Mouse (Mus musculus) limb, embryonic 13.5 days (tissue): ENCODE measurements at regions not wholly inside any gene's neighbourhood (a gene's known extent, or its start where the extent isn't known, plus 50 kb on each side); places are given as distances from the start of the nearest gene placed in this dataset.

Experiments
- ATAC-seq: fragments of 200-750 bp; cut with Nextera tagmentation; 2 replicates; pipeline ENCODE4 v1.8.0; 2017; ENCODE audit warnings: low read depth, moderate number of reproducible peaks, moderate TSS enrichment; ENCODE audit not compliant: low FRiP score
- H3K27ac ChIP-seq: fragments of 300-500 bp; sonication (generic); 2 replicates; pipeline ENCODE4 v1.5.1; 2015; ENCODE audit warnings: inconsistent platforms, mild to moderate bottlenecking, moderate library complexity
- H3K27me3 ChIP-seq: fragments of 300-500 bp; sonication (generic); 2 replicates; pipeline ENCODE4 v1.6.1; 2015; ENCODE audit warnings: mild to moderate bottlenecking, inconsistent platforms
- H3K36me3 ChIP-seq: fragments of 300-500 bp; sonication (generic); 2 replicates; pipeline ENCODE4 v1.6.1; 2015; ENCODE audit warnings: inconsistent platforms, mild to moderate bottlenecking, moderate library complexity
- H3K4me1 ChIP-seq: fragments of 300-500 bp; sonication (generic); 2 replicates; pipeline ENCODE4 v1.6.1; 2015; ENCODE audit warnings: inconsistent platforms
- H3K4me2 ChIP-seq: fragments of 300-500 bp; sonication (generic); replicated peaks from 2 replicates; pipeline ENCODE4 v1.6.1; 2015; ENCODE audit warnings: inconsistent platforms, mild to moderate bottlenecking, moderate library complexity
- H3K4me3 ChIP-seq: fragments of 300-500 bp; sonication (generic); 2 replicates; pipeline ENCODE4 v1.5.1; 2015; ENCODE audit warnings: moderate library complexity, mild to moderate bottlenecking, inconsistent platforms
- H3K9ac ChIP-seq: fragments of 300-500 bp; sonication (generic); 2 replicates; pipeline ENCODE4 v1.6.1; 2015; ENCODE audit warnings: mild to moderate bottlenecking, inconsistent platforms
- H3K9me3 ChIP-seq: fragments of 300-500 bp; sonication (generic); 2 replicates; pipeline ENCODE4 v1.6.1; 2016; ENCODE audit warnings: inconsistent platforms
- WGBS: fragments of 180-500 bp; shearing (Covaris S2); methylation state at CpG from one replicate; pipeline ENCODE4 v1.1.7; 2015; 5-methylcytosine and 5-hydroxymethylcytosine counted together

- Histone ChIP-seq H3K27ac (no peak overlapping the region), H3K4me2 (no peak overlapping the region), H3K4me1 (no peaks in the 10 kb centered on the region), H3K27me3 (no peaks in the 10 kb centered on the region), H3K9me3 (no peaks in the 10 kb centered on the region), H3K9ac (no peak overlapping the region), H3K4me3 (no peak overlapping the region), H3K36me3 (no peaks in the 10 kb centered on the region)
- WGBS, result 62% methylated on average over 1 of the region's 1 CpGs
- ATAC-seq, result no peak
Observed at GRCm38 (mm10) chr10:16527693-16528092, 1195.3 kb upstream of the Cited2 start.

- 54% methylated on average over 3 of the region's 3 CpGs for WGBS
- Histone ChIP-seq H3K36me3 (no peaks in the 10 kb centered on the region), H3K9ac (no peak overlapping the region), H3K4me2 (no peak overlapping the region), H3K9me3 (no peaks in the 10 kb centered on the region), H3K27me3 (no peaks in the 10 kb centered on the region), H3K4me3 (no peak overlapping the region), H3K27ac (no peak overlapping the region), H3K4me1 (no peaks in the 10 kb centered on the region)
- ATAC-seq, result no peak
Observed at GRCm38 (mm10) chr10:16537660-16538059, 1185.4 kb upstream of the Cited2 start.

GRCm38 (mm10) chr10:16538379-16538778 is 1184.6 kb upstream of the Cited2 start:
- H3K9ac ChIP-seq, result no peak overlapping the region
- H3K36me3 ChIP-seq, result no peaks in the 10 kb centered on the region
- H3K27ac ChIP-seq, result no peak overlapping the region
- no peaks in the 10 kb centered on the region for H3K27me3 ChIP-seq
- no peak overlapping the region for H3K4me3 ChIP-seq
- no peak overlapping the region for H3K4me2 ChIP-seq
- no peaks in the 10 kb centered on the region for H3K4me1 ChIP-seq
- 52% methylated on average over 1 of the region's 1 CpGs for WGBS
- ATAC-seq, result no peak
- H3K9me3 ChIP-seq, result no peaks in the 10 kb centered on the region

- Histone ChIP-seq H3K4me1 (peaks cover 11% of the 10 kb centered on the region), H3K4me3 (no peak overlapping the region), H3K27me3 (no peaks in the 10 kb centered on the region), H3K36me3 (no peaks in the 10 kb centered on the region), H3K9ac (no peak overlapping the region), H3K27ac (no peak overlapping the region; the same call in 1 of the 2 replicates), H3K9me3 (no peaks in the 10 kb centered on the region), H3K4me2 (no peak overlapping the region)
- ATAC-seq, result peak; percentile 75
- WGBS, result 3% methylated on average over 1 of the region's 1 CpGs
Observed at GRCm38 (mm10) chr10:16545445-16545844, 1177.6 kb upstream of the Cited2 start.

- Histone ChIP-seq H3K4me1 (no peaks in the 10 kb centered on the region), H3K27ac (no peak overlapping the region), H3K4me3 (no peak overlapping the region), H3K9me3 (no peaks in the 10 kb centered on the region), H3K36me3 (no peaks in the 10 kb centered on the region), H3K4me2 (no peak overlapping the region), H3K27me3 (no peaks in the 10 kb centered on the region), H3K9ac (no peak overlapping the region)
- 39% methylated on average over 3 of the region's 3 CpGs for WGBS
- ATAC-seq, result 0 out of 2 replicates have a peak, but pooled peaks have one; percentile 40
Observed at GRCm38 (mm10) chr10:16552861-16553635, 1170.0 kb upstream of the Cited2 start.

- Histone ChIP-seq H3K36me3 (no peaks in the 10 kb centered on the region), H3K4me3 (no peak overlapping the region), H3K4me1 (no peaks in the 10 kb centered on the region), H3K9me3 (no peaks in the 10 kb centered on the region), H3K27ac (no peak overlapping the region), H3K9ac (no peak overlapping the region), H3K27me3 (no peaks in the 10 kb centered on the region), H3K4me2 (no peak overlapping the region)
- ATAC-seq, result no peak
- WGBS, result 57% methylated on average over 1 of the region's 1 CpGs
Observed at GRCm38 (mm10) chr10:16574568-16574967, 1148.5 kb upstream of the Cited2 start.

- no peaks in the 10 kb centered on the region for H3K4me1 ChIP-seq
- H3K9me3 ChIP-seq, result no peaks in the 10 kb centered on the region
- ATAC-seq, result no peak
- H3K36me3 ChIP-seq, result no peaks in the 10 kb centered on the region
- WGBS, result 82% methylated on average over 4 of the region's 4 CpGs
- no peak overlapping the region for H3K4me2 ChIP-seq
- H3K9ac ChIP-seq, result no peak overlapping the region
- H3K27me3 ChIP-seq, result no peaks in the 10 kb centered on the region
- H3K27ac ChIP-seq, result no peak overlapping the region
- no peak overlapping the region for H3K4me3 ChIP-seq
Observed at GRCm38 (mm10) chr10:16578554-16579078, 1144.4 kb upstream of the Cited2 start.

GRCm38 (mm10) chr10:16580200-16580599 is 1142.8 kb upstream of the Cited2 start:
- no peak overlapping the region for H3K4me2 ChIP-seq
- no peak for ATAC-seq

GRCm38 (mm10) chr10:16588833-16589232 is 1134.2 kb upstream of the Cited2 start:
- H3K4me1 ChIP-seq, result no peaks in the 10 kb centered on the region
- no peak overlapping the region for H3K4me3 ChIP-seq
- 65% methylated on average over 2 of the region's 2 CpGs for WGBS
- H3K9ac ChIP-seq, result no peak overlapping the region
- no peaks in the 10 kb centered on the region for H3K9me3 ChIP-seq
- ATAC-seq, result no peak
- no peak overlapping the region for H3K27ac ChIP-seq
- H3K4me2 ChIP-seq, result no peak overlapping the region
- H3K27me3 ChIP-seq, result no peaks in the 10 kb centered on the region
- no peaks in the 10 kb centered on the region for H3K36me3 ChIP-seq

More at GRCm38 (mm10) chr10:16580200-16580599, 1142.8 kb upstream of the Cited2 start:
- 87% methylated on average over 3 of the region's 3 CpGs for WGBS
- Histone ChIP-seq H3K36me3 (no peaks in the 10 kb centered on the region), H3K4me1 (no peaks in the 10 kb centered on the region), H3K9me3 (no peaks in the 10 kb centered on the region), H3K27ac (no peak overlapping the region), H3K9ac (no peak overlapping the region), H3K27me3 (no peaks in the 10 kb centered on the region), H3K4me3 (no peak overlapping the region)

GRCm38 (mm10) chr10:16589399-16589798 is 1133.6 kb upstream of the Cited2 start:
- H3K27me3 ChIP-seq, result no peaks in the 10 kb centered on the region
- no peak overlapping the region for H3K27ac ChIP-seq
- no peaks in the 10 kb centered on the region for H3K9me3 ChIP-seq
- 76% methylated on average over 3 of the region's 3 CpGs for WGBS
- ATAC-seq, result no peak
- H3K36me3 ChIP-seq, result no peaks in the 10 kb centered on the region
- H3K9ac ChIP-seq, result no peak overlapping the region
- no peak overlapping the region for H3K4me2 ChIP-seq
- no peak overlapping the region for H3K4me3 ChIP-seq
- H3K4me1 ChIP-seq, result no peaks in the 10 kb centered on the region

- Histone ChIP-seq H3K27me3 (no peaks in the 10 kb centered on the region), H3K36me3 (no peaks in the 10 kb centered on the region), H3K9ac (no peak overlapping the region), H3K9me3 (no peaks in the 10 kb centered on the region), H3K27ac (no peak overlapping the region), H3K4me1 (no peaks in the 10 kb centered on the region), H3K4me2 (no peak overlapping the region), H3K4me3 (no peak overlapping the region)
- 83% methylated on average over 4 of the region's 4 CpGs for WGBS
- ATAC-seq, result no peak
Observed at GRCm38 (mm10) chr10:16592870-16593269, 1130.1 kb upstream of the Cited2 start.

GRCm38 (mm10) chr10:16600041-16600440 is 1123.0 kb upstream of the Cited2 start:
- 84% methylated on average over 1 of the region's 1 CpGs for WGBS
- Histone ChIP-seq H3K36me3 (no peaks in the 10 kb centered on the region), H3K9me3 (no peaks in the 10 kb centered on the region), H3K27me3 (no peaks in the 10 kb centered on the region), H3K4me2 (no peak overlapping the region), H3K9ac (no peak overlapping the region), H3K4me1 (no peaks in the 10 kb centered on the region), H3K27ac (no peak overlapping the region), H3K4me3 (no peak overlapping the region)
- no peak for ATAC-seq
